Mouse (Mus musculus): ENCODE measurements around the gene Hoxd10.

Gene Hoxd10

DNA sequence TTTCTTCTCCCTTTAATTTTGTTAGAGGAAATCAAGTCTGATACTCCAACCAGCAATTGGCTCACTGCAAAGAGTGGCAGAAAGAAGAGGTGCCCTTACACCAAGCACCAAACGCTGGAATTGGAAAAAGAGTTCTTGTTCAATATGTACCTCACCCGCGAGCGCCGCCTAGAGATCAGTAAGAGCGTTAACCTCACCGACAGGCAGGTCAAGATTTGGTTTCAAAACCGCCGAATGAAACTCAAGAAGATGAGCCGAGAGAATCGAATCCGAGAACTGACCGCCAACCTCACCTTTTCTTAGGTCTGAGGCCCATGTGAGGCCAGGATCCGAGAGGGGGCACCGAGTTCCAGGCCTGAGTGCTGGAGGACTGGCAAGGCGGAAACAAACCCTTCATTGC lies 2.3 kb downstream of the Hoxd10 start:
- in situ Hi-C loops (cut with MboI, MseI) = loop anchor here (5.0 kb wide), 1 partner anchor 53 kb away; no protein-coding TSS in a partner anchor

DNA sequence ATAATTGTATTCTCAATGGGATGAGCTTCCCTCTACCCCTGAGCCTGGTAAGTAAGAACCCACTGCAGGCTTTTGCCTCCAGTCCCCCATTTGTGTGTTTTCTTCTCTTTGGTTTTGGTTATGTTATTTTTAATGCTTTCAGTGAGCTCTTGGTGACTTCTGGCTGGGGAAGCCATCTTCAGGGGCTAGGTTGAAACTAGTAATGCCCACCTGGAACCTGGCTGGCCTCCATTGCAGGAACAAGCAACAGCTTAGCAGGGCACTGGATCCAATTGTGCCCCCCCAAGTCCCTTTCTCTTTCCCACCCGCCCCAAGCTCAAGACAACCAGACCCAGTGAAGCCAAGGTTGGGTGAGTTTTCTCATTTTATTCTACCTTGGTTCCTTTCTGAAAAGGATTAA lies 3.7 kb downstream of the Hoxd10 start:
- in situ Hi-C loops (cut with MboI, MseI) = loop anchor here (5.0 kb wide), 1 partner anchor 447 kb away; no protein-coding TSS in a partner anchor

DNA sequence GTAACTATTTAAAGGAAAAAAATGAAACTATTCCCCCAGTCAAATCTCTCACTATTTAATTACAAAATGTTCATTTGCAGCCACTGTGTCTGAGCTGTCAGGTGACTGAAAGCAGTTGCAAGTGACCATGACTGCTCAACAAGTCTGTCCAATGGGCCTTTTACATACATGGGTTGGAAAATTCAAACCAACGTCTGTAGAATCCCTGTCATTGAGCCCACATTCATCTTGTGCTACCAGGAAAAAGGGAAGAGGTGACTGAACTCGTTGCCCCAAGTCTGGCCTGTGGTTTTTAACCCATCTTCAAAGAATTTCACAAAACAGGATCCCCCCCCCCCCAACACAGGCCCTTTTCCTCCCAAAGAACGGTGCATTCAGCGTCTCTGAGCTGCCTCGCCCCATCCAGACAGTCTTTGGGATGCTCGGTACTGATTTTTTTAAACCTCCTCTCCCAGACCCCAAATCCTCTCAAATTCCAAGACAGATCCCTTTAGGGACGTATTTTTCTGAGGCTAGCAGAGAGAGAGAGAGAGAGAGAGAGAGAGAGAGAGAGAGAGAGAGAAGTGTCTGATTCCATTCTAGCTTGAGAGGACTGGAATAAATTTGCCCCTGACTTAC lies 4.2 kb downstream of the Hoxd10 start:
- in situ Hi-C loops (cut with MboI, MseI) = loop anchor here (5.0 kb wide), 1 partner anchor 446 kb away; no protein-coding TSS in a partner anchor

DNA sequence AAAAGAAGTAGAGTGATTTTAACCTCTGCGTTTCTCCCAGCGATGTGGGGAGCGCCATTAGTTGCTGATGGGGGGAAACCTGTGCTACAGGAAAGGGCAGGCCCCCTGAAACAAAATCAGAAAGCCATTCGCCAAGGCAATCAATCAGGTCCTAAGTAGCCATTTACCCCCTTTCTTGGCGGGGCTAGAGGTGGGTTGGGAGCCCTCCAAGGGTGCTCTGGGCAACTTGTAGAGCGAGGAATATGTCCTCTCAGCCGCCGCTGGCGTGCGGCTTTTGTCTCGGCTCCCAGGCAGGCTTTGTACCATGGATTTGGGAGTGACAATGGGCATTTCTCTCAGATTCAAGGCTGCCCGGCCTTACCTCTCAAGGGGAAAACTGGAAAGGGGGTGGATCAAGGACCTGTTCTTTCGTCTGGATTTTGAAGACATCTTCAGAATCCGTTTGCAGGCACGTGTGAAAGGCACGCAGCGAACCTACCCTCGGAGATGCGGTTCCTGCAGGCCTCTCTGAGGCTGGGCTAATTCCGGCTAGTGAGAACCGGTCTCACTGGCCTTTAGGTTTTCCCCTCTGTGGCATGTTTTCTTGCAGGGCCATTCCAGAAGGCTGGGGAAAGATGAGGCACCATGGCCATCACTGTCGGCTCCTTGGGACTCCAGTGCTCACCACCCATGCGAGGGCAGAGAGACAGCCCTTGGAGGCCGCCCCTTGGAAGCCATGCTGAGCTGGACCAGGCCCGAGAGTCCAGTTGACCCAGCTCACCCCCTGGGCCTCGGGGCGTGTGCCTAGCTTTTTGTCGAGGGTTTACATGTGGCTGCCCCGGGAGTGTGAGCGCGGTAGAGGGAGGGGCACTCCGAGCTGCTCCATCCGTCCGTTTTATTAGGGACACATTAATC lies 5.0 kb downstream of the Hoxd10 start:
- in situ Hi-C loops (cut with MboI, MseI) = loop anchor here (5.0 kb wide), 1 partner anchor 446 kb away; no protein-coding TSS in a partner anchor

DNA sequence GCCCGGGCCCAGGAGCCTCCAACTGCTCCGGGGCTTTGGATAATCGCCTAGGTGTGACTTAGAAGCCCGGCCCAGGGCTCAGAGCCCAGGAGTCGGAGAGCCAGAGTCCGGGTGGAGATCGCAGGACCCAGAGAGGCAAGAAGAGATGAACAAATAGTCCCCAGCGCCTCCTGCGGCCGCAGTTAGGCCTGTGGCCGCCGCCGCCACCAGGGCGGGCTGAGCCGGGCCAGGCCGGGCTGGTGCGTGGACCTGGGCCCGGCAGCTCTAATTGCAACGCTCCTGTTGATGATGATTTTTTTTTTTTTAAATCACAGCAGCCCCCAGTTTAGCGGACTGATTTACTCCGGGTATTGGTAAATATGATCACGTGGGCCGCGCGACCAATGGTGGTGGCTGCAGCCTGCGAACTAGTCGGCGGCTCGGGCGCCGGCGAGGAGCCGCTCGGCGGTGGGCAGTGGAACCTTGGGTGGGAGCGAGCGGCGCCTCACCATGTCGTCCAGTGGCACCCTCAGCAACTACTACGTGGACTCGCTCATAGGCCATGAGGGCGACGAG lies 5.9 kb downstream of the Hoxd10 start, which contains the start of gene Hoxd9:
Hoxd9 (plus strand) TSS at position 161 of the 555 bp plus-strand sequence.
- in situ Hi-C loops (cut with MboI, MseI) = loop anchor here (5.0 kb wide), 1 partner anchor 445 kb away; no protein-coding TSS in a partner anchor

DNA sequence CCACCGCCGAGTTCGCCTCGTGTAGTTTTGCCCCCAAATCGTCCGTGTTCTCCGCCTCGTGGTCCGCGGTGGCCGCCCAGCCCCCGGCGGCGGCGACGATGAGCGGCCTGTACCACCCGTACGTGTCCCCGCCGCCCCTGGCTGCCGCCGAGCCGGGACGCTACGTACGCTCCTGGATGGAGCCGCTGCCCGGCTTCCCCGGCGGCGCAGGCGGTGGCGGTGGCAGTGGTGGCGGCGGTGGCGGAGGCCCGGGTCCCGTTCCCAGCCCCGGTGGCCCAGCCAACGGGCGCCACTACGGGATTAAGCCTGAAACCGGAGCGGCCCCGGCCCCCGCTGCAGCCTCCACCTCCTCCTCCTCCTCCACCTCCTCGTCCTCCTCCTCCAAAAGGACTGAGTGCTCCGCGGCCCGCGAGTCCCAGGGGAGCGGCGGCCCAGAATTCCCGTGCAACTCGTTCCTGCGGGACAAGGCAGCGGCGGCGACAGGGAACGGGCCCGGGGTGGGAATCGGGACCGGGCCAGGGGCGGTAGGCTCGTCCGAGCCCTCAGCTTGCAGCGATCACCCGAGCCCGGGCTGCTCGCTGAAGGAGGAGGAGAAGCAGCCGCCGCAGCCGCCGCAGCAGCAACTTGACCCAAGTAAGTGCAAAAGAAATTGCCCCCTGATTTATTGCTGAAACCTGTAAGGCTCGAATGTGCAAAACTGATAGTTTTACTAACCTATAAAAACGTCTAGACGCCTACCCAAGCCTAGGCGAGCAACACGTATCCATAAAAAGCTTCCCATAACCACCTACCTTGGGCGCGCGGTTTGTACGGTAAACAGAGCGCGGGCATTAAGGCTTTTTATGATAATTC lies 6.7 kb downstream of the Hoxd10 start:
- in situ Hi-C loops (cut with MboI, MseI) = loop anchor here (5.0 kb wide), 1 partner anchor 444 kb away; no protein-coding TSS in a partner anchor

DNA sequence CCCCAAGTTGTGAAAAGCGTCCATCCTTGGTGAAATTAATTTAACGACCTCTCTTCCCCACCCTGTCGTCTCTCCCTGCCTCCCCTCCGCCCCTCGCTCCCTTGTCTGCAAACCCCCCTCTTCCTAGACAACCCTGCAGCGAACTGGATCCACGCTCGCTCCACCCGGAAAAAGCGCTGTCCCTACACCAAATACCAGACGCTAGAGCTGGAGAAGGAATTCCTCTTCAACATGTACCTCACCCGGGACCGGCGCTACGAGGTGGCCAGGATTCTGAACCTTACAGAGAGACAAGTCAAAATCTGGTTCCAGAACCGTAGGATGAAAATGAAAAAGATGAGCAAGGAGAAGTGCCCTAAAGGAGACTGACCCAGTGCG lies 7.3 kb downstream of the Hoxd10 start:
- in situ Hi-C loops (cut with MboI, MseI) = loop anchor here (5.0 kb wide), 1 partner anchor 443 kb away; no protein-coding TSS in a partner anchor

DNA sequence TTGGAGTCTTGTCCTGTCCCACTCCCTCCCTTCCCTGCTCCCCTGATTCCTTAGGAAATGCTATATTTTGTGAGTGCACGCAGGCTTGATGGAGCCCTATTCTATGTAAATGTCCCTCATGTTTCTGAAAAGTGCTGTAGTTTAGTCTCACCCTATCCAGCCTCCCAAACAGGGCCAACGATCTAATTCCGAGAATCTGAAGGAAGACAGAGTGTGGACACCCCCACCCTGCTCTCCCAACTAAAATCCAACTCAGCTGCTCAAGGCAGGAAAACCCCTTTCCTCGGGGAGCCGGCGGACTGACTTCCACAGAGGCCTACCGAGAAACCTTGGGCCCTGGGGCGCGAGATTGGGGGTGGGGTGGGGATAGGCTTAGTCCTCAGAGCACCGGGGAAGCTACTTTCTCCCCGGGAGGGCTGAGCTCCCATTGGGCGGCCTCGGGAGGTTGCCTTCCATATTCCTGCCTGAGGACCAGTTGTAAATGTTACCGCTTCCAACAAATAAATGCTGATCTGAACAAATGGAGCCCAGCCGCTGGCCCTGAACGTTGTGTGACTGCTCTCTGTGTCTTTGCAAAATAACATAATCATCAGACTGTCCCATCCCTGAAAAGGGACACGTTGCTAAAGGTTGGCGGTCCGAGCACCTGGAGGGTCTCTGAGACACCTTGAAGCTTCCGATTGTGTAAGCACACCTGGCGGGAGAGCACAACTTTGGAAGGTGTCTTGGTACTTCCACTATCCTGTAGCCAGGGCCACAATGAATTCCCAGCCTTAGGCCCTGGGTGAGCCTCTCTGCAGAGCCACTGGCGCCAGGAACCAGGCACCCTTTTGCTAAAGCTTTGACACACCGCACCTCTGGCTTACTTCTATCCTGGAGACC lies 8.2 kb downstream of the Hoxd10 start:
- in situ Hi-C loops (cut with MboI, MseI) = loop anchor here (5.0 kb wide), 1 partner anchor 442 kb away; no protein-coding TSS in a partner anchor

DNA sequence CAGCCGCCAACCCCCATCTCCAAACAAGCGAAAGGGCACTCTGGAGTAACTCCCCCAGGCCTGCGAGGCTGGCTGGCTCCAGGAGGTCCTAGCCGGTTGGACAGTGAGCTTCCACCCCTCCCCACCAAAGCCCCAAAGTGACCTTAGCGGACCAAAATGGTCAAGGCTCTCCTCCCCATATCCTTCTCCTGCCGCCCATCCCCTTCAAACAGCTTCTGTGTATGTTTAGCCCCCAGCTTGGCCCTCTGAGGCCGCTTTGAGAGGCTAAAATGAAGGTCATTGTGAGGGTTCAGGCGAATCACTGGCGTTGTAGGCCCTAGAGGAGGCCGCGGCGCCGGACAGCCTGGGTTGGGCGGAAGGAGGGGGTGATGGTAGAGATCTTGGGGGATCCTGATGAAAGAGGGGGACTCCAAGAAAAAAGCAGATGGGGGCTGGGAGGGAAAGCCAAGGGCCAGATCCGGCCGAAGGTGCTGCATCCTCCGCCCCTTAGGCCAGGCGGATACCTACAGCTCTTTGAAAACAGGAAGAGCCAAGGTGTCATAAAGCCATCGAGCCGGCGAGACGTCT lies 8.9 kb downstream of the Hoxd10 start:
- in situ Hi-C loops (cut with MboI, MseI) = no loop called here

DNA sequence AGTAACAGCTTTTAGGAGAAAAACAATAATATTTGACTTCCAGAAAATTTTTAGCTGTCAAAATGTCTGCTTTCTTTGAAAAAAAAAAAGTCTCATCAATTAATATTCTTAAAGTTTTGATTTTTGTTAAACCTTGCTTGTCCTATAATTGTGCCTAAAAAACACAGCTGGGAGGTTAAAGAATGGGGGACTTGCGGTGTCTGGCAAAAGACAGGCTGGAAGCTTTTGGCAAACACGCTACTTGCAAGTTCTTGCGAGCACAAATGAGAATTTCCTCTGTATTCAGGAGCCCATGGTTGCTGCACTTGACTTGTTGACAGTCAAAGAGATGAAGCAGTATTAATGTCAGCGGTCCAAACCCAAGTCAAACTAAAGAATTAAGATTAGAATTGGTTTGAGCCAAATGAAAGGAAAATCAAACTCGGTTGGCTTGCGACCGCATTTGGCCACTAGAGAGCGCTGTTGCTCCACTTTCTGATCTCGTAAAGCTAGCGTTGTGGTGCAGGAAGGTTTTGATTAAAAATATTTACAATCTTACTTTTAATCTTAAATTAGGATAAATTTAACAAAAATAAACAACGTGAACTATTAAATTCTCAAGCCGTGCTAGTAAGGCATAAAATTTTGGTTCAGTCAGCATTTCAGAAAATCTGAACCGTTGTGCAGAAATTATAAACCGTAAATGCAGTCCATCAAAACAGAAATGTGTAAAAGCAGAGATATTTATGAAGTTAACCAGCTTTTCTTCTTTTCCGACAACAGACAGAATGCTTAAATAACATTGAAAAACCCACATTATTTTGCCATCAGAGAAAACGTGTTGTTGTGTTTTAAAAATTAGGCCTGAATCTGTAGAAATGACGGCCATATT lies 10.5 kb downstream of the Hoxd10 start:
- in situ Hi-C loops (cut with MboI, MseI) = no loop called here

DNA sequence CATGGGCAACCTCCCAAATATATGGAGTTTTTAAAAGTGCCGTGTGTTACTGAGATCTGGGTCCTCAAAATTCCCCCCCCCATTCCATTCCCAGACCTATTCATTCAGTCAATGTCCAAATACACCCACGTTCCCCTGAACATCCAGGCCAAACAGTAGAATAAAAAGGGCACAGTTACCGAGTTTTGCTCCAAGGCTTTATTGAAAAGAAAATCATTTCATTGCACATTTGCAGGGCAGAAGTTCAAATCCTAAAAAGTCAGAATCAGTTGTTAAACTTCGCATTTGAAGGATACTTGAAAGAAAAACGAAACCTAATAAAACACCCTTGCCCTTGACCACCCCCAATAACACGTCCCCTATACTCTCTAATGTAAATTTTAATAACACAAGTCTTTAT lies 11.1 kb downstream of the Hoxd10 start:
- in situ Hi-C loops (cut with MboI, MseI) = no loop called here

DNA sequence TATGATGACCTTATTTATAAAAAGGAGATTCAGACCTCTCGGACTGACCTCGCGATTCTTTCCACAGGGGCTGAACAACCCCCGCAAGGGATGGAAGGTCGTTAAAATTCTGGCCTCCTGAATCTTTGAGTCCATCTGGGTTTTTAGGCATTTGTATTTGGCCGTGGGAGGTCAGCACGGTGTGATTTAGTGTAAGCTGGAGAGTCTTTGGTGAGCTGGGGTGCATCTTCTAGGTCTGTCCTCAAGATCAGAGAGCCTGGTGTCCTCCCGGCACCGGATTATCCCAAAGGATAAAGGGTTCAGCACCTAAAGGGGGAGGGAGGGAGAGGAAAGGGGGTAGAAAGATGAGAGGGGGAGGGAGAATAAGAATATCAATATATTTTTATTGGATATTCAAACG lies 11.6 kb downstream of the Hoxd10 start:
- in situ Hi-C loops (cut with MboI, MseI) = no loop called here

DNA sequence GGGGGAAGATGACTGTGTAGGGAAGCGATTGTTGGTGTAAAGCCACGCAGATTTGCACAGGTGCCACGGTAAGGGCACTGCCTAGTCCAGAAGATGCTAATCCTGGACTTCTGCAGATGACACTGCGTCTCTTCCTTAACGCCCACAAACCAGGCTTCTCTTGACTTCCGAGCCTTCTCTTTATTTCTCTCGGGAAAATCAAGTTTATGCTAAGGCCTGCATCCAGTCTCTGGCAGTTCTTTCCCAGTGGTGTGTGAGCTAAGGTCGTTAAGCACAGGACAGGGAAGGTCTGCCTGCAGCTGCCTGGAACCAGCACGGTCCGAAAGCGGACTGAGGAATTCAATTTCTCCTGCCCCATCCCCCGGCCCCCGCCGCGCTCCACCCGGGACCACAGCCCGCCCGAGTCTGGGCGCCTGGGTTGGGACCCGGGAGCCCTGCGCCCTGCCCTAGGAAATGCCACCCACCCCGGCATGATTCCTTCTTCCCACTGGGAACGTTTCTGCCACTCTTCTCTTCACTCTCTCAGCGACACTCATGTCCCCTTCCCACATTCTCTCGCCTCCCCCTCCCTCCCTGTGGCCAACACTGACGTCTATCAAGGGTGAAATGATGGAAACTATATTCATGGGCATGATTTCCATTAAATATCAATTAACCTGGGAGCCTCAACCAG lies 12.1 kb downstream of the Hoxd10 start:
- in situ Hi-C loops (cut with MboI, MseI) = no loop called here

DNA sequence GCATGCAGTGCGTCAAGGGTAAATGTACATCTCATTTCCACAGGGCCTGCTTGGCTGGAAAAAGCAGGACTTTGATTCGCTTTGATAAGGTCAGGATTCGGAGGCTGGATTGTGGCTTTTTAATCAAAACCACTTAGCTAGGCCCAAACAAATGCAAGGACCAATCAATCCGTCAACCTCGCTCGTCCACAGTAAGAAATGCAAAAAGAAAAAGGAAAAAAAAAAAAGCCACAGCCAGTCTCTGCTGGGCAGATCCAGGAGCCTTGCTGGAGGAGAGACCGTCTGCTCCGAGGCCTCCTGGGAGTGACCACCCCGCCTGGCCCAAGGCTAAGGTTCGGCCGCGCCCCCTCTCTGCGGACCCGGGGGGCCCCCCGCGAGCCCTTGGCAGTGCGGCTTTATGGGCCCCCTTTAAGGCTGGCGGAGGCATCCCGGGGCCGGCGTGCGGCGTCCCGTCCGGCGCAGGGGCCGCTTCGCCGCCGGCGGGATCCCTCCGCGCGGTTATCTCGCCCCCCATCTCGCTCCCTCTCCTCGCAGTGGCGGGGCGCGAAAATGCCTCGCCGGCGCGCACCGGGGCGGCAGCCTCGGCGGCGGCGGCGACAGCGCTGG lies 12.8 kb downstream of the Hoxd10 start, which contains the start of gene Hoxd8:
Hoxd8 (plus strand) TSS at position 223 of the 606 bp plus-strand sequence.
- in situ Hi-C loops (cut with MboI, MseI) = no loop called here

DNA sequence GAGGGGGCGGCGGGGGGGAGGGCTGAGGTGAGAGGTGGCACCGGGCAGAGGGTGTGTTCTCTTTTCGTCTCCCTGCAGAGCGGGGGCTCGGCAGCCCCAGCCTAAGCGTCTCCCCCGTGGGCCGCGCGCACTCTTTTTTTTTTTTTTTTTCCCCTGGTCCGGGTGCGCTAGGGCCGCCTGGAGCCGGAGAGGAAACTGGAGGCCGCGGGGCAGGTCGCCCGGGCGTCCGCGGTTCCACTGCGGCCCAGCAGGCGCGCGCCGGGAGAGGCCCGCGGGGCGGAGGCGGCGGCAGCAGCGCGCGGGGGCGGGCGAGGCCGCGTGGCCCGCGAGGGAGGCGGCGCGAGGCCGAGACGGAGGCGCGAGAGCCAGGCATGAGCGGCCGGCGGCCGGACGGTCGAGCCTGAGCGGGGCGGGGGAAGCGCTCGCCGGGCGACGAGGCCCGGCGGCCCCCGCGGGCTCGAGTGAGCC lies 13.3 kb downstream of the Hoxd10 start:
- in situ Hi-C loops (cut with MboI, MseI) = no loop called here

DNA sequence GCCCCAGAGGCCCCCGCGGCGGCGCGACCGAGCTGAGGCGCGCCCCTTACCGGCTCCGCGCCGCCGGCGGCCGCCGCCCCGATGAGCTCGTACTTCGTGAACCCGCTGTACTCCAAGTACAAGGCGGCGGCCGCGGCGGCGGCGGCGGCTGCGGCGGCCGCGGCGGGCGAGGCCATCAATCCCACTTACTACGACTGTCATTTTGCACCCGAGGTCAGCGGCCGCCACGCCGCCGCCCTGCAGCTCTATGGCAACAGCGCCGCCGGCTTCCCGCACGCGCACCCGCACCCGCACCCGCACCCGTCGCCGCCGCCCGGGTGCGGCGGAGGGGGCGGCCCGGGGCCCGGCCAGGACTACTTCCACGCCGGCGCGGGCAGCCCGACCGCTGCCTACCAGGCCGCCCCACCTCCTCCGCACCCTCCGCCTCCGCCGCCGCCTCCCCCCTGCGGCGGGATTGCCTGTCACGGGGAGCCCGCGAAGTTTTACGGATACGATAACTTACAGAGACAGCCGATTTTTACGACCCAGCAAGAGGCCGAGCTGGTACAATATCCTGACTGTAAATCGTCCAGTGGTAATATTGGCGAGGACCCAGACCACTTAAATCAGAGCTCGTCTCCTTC lies 13.9 kb downstream of the Hoxd10 start:
- in situ Hi-C loops (cut with MboI, MseI) = no loop called here

DNA sequence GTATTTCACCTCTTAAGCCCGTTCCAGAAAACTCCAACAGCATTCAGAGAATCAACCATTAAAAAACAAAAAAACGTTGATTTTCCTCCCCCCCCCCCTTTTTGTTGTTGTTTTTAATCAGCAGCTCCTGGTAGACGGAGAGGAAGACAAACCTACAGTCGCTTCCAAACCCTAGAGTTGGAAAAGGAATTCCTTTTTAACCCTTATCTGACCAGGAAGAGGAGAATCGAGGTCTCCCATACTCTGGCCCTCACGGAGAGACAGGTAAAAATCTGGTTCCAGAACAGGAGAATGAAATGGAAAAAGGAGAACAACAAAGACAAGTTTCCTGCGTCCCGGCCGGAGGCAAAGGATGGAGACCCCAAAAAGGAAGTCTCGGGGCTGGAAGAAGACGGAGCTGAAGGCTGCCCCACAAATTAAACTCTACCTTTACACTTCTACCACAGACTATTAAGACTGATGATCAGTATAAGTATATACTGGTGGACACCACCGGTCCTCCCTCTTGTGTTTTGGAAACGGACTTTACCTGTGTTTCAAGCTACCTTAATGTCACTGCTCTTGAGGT lies 14.8 kb downstream of the Hoxd10 start:
- in situ Hi-C loops (cut with MboI, MseI) = no loop called here
